Mouse (Mus musculus): ENCODE data around the gene Ola1.

GRCm38 (mm10) chr2:73157202-73157601 is 61.5 kb downstream of the Ola1 start:
- TF ChIP-seq TBP (conservative IDR thresholded peaks at IDR 0.05; ENCODE audit: low read depth, low read length) = no peak
- no peak for TF ChIP-seq CHD1 (IDR thresholded peaks at IDR 0.05; ENCODE audit: low read depth, low read length)
- TF ChIP-seq E2F4 (IDR thresholded peaks at IDR 0.05; ENCODE audit: insufficient replicate concordance, low read depth, low read length) = no peak
- TF ChIP-seq POLR2A (IDR thresholded peaks at IDR 0.05; ENCODE audit: low read depth, low read length) = no peak
- TF ChIP-seq TCF12 (IDR thresholded peaks at IDR 0.05; ENCODE audit: low read depth, low read length) = no peak
- TF ChIP-seq NELFE (IDR thresholded peaks at IDR 0.05; ENCODE audit: low read depth, low read length) = no peak
- no peak for TF ChIP-seq CTCF (conservative IDR thresholded peaks at IDR 0.05 in 1 of 2, IDR thresholded peaks at IDR 0.05 in 1 of 2; ENCODE audit: low read depth in 2 of 2, low read length in 2 of 2)

Measured in CH12.LX (cell line).